Mouse (Mus musculus) left cerebral cortex, postnatal 14 days (tissue): Measurements from ENCODE around the gene Olfr1006. TPM values are rescaled to one million over a fixed set of nuclear protein-coding genes. Genes with fewer than 3 reads are reported as not detected.
"Not testable (repeated sequence)": the region's sequence is repeated elsewhere in the genome, so short reads cannot be mapped to it uniquely, and the experiment has no call there.

Experiments
- DNase-seq, 2 experiments: peaks; one replicate each; pipeline ENCODE4 v3.0.0; 2021 to 2022; ENCODE audit warnings: low spot score in 2 of 2, mixed read lengths in 1 of 2
- intact Hi-C: fragments of 180-260 bp; cut with DNase I; formaldehyde crosslinking; loops from one replicate; pipeline ENCODE4 v1.15.1; 2025
- long read RNA-seq, 2 experiments: library from polyadenylated mRNA; stranded (forward); transcript quantifications; one replicate each; pipeline ENCODE4 v2.0.0; 2021
- total RNA-seq, 2 experiments: library from RNA; stranded (reverse); gene quantifications; 2 replicates each; pipeline ENCODE4 v1.2.3; 2021

Gene Olfr1006
- total RNA-seq, result not detected
- long read RNA-seq, experiment 1, result 0 reads
- long read RNA-seq, experiment 2, result 0 reads

DNA sequence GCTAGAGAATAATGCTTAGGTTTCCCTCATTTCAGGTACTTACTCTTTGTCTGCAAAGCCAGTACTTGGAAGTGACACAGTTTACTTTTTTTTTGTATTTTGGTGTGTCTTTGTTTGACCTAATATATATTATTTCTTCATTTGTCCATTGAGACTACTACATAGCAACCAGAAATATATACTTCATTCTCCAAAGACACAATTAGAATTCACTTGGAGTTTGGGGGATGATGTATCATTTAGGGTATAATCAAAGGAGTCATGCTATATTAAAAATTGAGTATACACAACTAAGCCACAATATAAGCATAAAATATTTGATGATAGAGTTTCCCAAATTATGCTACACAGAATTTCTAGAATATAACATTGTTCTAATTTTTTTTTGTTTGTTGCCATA lies at the start of gene Olfr1006:
TSS of gene Olfr1006 (minus strand) at position 101 of the 400 bp plus-strand sequence.
- intact Hi-C loops, result no loop called here

DNA sequence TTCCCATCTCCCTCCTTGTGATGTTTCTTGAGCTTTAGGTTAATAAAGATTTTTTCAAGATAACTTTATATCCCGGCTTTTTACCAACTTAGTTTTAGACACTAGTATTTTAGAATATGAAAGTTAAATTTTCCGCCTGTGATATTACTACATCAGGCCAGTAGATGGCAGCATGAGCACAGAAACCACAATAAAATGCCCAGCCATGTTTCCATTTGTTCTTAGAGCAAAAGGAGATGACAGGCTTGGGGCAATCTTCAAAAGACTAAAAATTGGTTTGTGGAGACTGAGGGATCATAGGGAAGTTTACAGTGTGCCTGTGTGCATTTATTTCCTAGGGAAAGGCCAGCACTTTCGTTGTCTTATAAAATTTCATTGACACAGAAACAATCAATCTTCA lies 47.2 kb upstream of the Olfr1006 start:
- intact Hi-C loops, result loop anchor here (5.0 kb wide), 1 partner anchor 737 kb away; no protein-coding TSS in a partner anchor
- DNase-seq, result peak; percentile 38 to 41

More for the DNA sequence above, at the start of gene Olfr1006:
- DNase-seq, result no peak

DNA sequence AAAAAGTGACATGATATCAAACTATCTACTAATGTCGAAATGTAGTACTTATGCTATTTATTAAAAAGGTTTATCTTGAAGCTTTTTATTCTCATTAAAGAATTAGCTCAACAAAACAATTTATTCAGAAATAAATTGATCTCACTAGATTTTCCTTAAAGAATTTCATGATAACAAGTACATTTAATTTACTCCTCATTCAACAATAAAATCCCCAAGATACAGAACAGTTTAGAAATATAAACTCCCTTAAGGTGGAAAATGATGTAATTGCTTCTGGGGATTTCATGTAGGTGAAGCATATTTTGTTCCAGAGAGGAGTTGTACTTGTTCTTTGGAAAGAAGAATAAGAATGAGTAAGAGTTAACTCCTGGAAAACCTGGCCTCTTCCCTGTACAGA lies 36.6 kb upstream of the Olfr1006 start, which contains the start of gene Olfr1009:
TSS of gene Olfr1009 (plus strand) at position 301 of the 400 bp plus-strand sequence.
- intact Hi-C loops, result no loop called here
- no peak for DNase-seq

DNA sequence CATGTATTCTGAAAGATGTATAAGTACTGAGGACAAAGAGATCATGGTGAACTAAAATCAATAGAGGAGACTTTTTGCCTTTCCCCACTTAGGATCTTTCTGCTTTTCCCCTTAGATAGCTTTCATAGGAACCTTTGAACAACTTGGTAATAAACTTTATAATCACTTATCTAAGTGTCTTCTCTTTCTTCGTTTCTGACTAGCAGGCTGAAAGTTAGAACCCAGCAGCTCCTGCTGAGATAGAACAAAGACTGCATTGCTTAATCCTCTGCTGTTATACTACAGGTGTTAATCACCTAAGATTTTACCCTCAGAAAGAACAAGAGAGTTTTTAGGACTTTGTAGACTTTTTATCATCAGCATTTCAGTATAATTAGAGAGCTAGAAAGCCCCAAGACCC lies 32.6 kb upstream of the Olfr1006 start:
- intact Hi-C loops, result no loop called here
- DNase-seq, result no peak

DNA sequence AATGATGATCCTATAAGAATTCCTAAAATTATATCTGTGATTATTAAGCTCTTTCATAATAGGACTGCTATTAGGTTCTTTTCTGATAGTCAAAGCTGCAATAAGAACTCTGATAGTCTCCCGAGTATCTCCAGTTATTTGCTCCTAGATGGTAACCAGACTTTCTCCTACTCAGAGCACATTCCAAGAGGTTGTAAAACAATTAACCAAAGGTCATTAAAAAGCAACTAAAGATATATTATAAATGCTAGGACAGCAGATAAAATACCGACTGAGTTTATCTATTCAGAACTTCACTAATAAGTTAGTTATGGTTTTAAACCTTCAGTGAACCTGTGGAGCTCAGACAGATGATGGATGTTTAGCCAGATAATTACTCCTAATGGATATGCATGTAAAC lies 32.1 kb upstream of the Olfr1006 start:
- DNase-seq, intact Hi-C loops: not testable (repeated sequence)

DNA sequence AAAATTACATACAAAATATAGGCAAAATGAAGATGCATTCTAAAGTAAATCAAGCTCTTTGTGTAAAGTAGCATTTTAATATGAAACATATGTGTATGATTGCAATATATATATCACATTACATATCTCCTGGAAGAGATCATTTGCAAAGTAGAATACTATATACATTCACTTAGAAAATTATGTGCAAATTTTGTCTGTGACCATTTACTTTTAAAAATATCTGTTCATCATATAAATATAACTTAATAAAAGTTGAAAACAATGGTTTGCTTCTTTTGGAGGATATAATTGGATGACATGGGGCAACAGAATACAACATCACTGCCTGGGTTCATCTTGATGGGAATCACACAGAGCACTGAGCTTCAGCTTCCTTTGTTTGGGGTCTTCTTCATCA lies 10.6 kb upstream of the Olfr1006 start, which contains the start of gene Olfr1008:
TSS of gene Olfr1008 (plus strand) at position 301 of the 400 bp plus-strand sequence.
- DNase-seq, result no peak
- intact Hi-C loops, result no loop called here

DNA sequence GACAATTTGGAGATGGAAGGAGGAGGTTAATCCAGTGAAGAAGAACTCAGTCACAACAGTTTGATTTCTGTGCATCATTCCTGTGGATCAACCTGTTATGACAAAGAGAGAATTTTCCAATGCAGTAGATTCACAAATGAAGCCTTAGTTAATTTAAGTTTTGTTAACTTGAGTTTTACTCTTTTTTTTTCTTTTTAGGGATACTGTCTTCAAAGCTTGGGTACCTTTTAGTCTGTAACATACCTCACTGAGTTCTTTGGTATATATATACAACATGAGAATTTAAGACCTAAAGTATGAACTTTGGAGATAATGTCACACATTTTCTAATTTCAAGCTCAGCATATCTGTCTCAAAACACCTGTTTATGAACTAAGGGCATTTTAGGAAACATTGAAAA lies 14.2 kb downstream of the Olfr1006 start, which contains the start of gene Olfr154:
TSS of gene Olfr154 (minus strand) at position 101 of the 400 bp plus-strand sequence.
- DNase-seq, intact Hi-C loops: not testable (repeated sequence)

DNA sequence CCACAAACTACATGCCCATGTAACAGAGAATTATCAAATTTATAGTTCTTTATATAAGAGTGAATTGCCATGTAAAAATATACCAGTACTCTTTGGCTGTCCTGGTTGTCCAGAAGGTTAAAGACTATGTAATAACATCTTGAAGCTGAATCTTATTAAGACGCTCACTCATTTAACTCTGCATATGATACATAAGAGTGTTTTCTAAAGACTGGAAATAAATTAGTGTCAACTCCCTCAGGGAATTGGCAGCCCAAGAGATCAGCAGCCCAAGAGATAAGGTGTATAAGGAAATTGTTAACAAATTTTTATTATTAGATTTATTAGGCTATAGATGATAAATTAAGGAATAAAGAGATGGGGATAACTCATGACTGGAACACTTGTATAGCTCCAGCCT lies 28.0 kb downstream of the Olfr1006 start, which contains the start of gene Olfr1002:
TSS of gene Olfr1002 (minus strand) at position 101 of the 400 bp plus-strand sequence.
- intact Hi-C loops, result no loop called here
- no peak for DNase-seq

Other genes with a start within 250 kb of the Olfr1006 start
- not detected for gene Olfr994, start 242.3 kb downstream of the Olfr1006 start, total RNA-seq
- not detected for gene Olfr995, start 235.1 kb downstream of the Olfr1006 start, total RNA-seq
- gene 4833423E24Rik, start 159.7 kb downstream of the Olfr1006 start, total RNA-seq, result under 1 TPM in 1 of 2 experiments, not detected in 1; 0.19 TPM
- gene Olfr996, start 99.6 kb downstream of the Olfr1006 start, total RNA-seq, result not detected
- gene Olfr998, start 89.8 kb downstream of the Olfr1006 start, total RNA-seq, result not detected
- gene Olfr1000, start 66.9 kb downstream of the Olfr1006 start, total RNA-seq, result not detected
- gene Olfr1002, start 28.1 kb downstream of the Olfr1006 start, total RNA-seq, result not detected
- not detected for gene Olfr154, start 14.3 kb downstream of the Olfr1006 start, total RNA-seq
- gene Olfr1008, start 10.7 kb upstream of the Olfr1006 start, total RNA-seq, result not detected
- not detected for gene Olfr1009, start 36.7 kb upstream of the Olfr1006 start, total RNA-seq
- gene Olfr1012, start 84.0 kb upstream of the Olfr1006 start, total RNA-seq, result not detected
- gene Olfr1013, start 88.3 kb upstream of the Olfr1006 start, total RNA-seq, result not detected
- gene Olfr1014, start 93.9 kb upstream of the Olfr1006 start, total RNA-seq, result not detected
- gene Olfr1015, start 103.2 kb upstream of the Olfr1006 start, total RNA-seq, result not detected
- gene Olfr1016, start 123.8 kb upstream of the Olfr1006 start, total RNA-seq, result not detected
- not detected for gene Olfr1018, start 139.7 kb upstream of the Olfr1006 start, total RNA-seq
- not detected for gene Olfr1019, start 166.7 kb upstream of the Olfr1006 start, total RNA-seq
- not detected for gene Olfr1020, start 168.3 kb upstream of the Olfr1006 start, total RNA-seq
- gene Olfr1022, start 189.8 kb upstream of the Olfr1006 start, total RNA-seq, result not detected
- not detected for gene Olfr1023, start 206.9 kb upstream of the Olfr1006 start, total RNA-seq
- gene Olfr1024, start 226.3 kb upstream of the Olfr1006 start, total RNA-seq, result not detected
- not detected for gene Olfr1025-ps1, start 236.4 kb upstream of the Olfr1006 start, total RNA-seq
- gene Olfr1026, start 242.8 kb upstream of the Olfr1006 start, total RNA-seq, result not detected